Comparison of ENCODE assay signal across 11 mouse cellular contexts in genomic region chr8:121203612-121204376, GRCm38 (mm10).
DNase-seq lines count a peak whose midpoint lies in the region; ATAC-seq and TF ChIP-seq lines count a peak whose summit lies in the region.
"Had no signal": no experiment of that assay in that cellular context is flagged by ENCODE, and none has a peak within 500 bp of the region (broad histone marks: within the 10 kb centered on the region; RNA-seq: fewer than 3 reads in every experiment).

No protein-coding gene starts in this region.

- no peaks in the 10 kb centered on the region for H3K9me3 ChIP-seq in forebrain, embryonic 10.5 days
- H3K9me3 ChIP-seq in forebrain, embryonic 11.5 days (ENCODE audit: control insufficient read depth, low read length), result no peaks in the 10 kb centered on the region
- no peaks in the 10 kb centered on the region for H3K9me3 ChIP-seq in limb, embryonic 13.5 days
- H3K9me3 ChIP-seq: neural tube, embryonic 13.5 days had no signal

- H3K4me3 ChIP-seq in forebrain, embryonic 10.5 days, result no peak overlapping the region
- H3K4me3 ChIP-seq in forebrain, embryonic 11.5 days (ENCODE audit: low read depth, low read length), result no peak overlapping the region
- H3K4me3 ChIP-seq in layer of hippocampus, adult 2 months, result no peak overlapping the region
- no peak overlapping the region for H3K4me3 ChIP-seq in limb, embryonic 13.5 days
- H3K4me3 ChIP-seq: neural tube, embryonic 13.5 days had no signal

- no peak overlapping the region for H3K9ac ChIP-seq in forebrain, embryonic 11.5 days (ENCODE audit: low read length)
- H3K9ac ChIP-seq in limb, embryonic 13.5 days, result no peak overlapping the region
- H3K9ac ChIP-seq: neural tube, embryonic 13.5 days had no signal

- H3K36me3 ChIP-seq in forebrain, embryonic 10.5 days (replicated peaks), result no peaks in the 10 kb centered on the region
- no peaks in the 10 kb centered on the region for H3K36me3 ChIP-seq in forebrain, embryonic 11.5 days (ENCODE audit: control insufficient read depth, insufficient read depth, low read length)
- H3K36me3 ChIP-seq in limb, embryonic 13.5 days, result no peaks in the 10 kb centered on the region
- H3K36me3 ChIP-seq: neural tube, embryonic 13.5 days had no signal

- no peak for ATAC-seq in forebrain, embryonic 11.5 days (replicated peaks; ENCODE audit: low FRiP score)
- peak; percentile 55 for ATAC-seq in limb, embryonic 13.5 days (ENCODE audit: low FRiP score, low read depth)

- DNase-seq in forebrain, embryonic 10.5 days (ENCODE audit: extremely low spot score, low spot score), result no peak
- DNase-seq in forebrain, embryonic 11.5 days (ENCODE audit: low spot score), result no peak
- DNase-seq in cerebellum, postnatal 10 days, result peak; percentile 42 to 68
- peak; percentile 57 to 73 for DNase-seq in layer of hippocampus, adult 2 months (ENCODE audit: low spot score in 2 of 2)
- DNase-seq in spleen, adult 12 weeks (ENCODE audit: low spot score), result no peak
- DNase-seq in lung, postnatal 25 days (ENCODE audit: low spot score), result no peak
- DNase-seq in kidney, adult 8-10 months, result no peak
- DNase-seq: heart, postnatal 4 days; thymus, adult 2 months had no signal

- peaks cover 27% of the 10 kb centered on the region for H3K4me1 ChIP-seq in forebrain, embryonic 10.5 days
- no peaks in the 10 kb centered on the region for H3K4me1 ChIP-seq in forebrain, embryonic 11.5 days (replicated peaks; ENCODE audit: control insufficient read depth, insufficient read depth, low read length)
- peaks cover 57% of the 10 kb centered on the region for H3K4me1 ChIP-seq in limb, embryonic 13.5 days

- 72% methylated on average over 19 of the region's 19 CpGs for WGBS in forebrain, embryonic 10.5 days
- 73% methylated on average over 19 of the region's 19 CpGs for WGBS in forebrain, embryonic 11.5 days
- 49% methylated on average over 19 of the region's 19 CpGs for WGBS in limb, embryonic 13.5 days

- 0 out of 2 replicates have a peak, but pooled peaks cover 10% of the 10 kb centered on the region for H3K27me3 ChIP-seq in forebrain, embryonic 10.5 days (ENCODE audit: poor library complexity, severe bottlenecking)
- no peaks in the 10 kb centered on the region for H3K27me3 ChIP-seq in forebrain, embryonic 11.5 days (ENCODE audit: control insufficient read depth, insufficient read depth, low read length)
- peaks cover 10% of the 10 kb centered on the region; the same call in 1 of the 2 replicates for H3K27me3 ChIP-seq in limb, embryonic 13.5 days
- H3K27me3 ChIP-seq: neural tube, embryonic 13.5 days had no signal

- H3K27ac ChIP-seq in forebrain, embryonic 10.5 days, result peak overlapping the region; percentile 51
- no peak overlapping the region for H3K27ac ChIP-seq in forebrain, embryonic 11.5 days (ENCODE audit: low read depth, low read length)
- H3K27ac ChIP-seq in layer of hippocampus, adult 2 months, result peak overlapping the region; percentile 71
- peak overlapping the region; percentile 86 for H3K27ac ChIP-seq in limb, embryonic 13.5 days
- H3K27ac ChIP-seq: neural tube, embryonic 13.5 days had no signal

- no peak overlapping the region for H3K4me2 ChIP-seq in forebrain, embryonic 11.5 days (ENCODE audit: low read depth, low read length, severe bottlenecking)
- H3K4me2 ChIP-seq in limb, embryonic 13.5 days (replicated peaks), result no peak overlapping the region
- H3K4me2 ChIP-seq: neural tube, embryonic 13.5 days had no signal

- TF ChIP-seq CTCF in layer of hippocampus, adult 2 months (conservative IDR thresholded peaks at IDR 0.05), result no peak

Comparison
In these comparisons a context has a peak if more than half of its experiments do, and no peak if none do; other contexts are left out.
1. DNase-seq: peak in cerebellum, postnatal 10 days (2 of 2) and layer of hippocampus, adult 2 months (2 of 2); none in forebrain, embryonic 10.5 days (single experiment), forebrain, embryonic 11.5 days (single experiment), spleen, adult 12 weeks (single experiment), lung, postnatal 25 days (single experiment) and kidney, adult 8-10 months (0 of 2).